Mouse (Mus musculus) ovary, postnatal 14 days (tissue): Measurements from ENCODE around the gene Wnt7a.

Experiments
- DNase-seq: peaks from one replicate; pipeline ENCODE4 v3.0.0; 2022; ENCODE audit warnings: low spot score

The Wnt7a gene

DNA sequence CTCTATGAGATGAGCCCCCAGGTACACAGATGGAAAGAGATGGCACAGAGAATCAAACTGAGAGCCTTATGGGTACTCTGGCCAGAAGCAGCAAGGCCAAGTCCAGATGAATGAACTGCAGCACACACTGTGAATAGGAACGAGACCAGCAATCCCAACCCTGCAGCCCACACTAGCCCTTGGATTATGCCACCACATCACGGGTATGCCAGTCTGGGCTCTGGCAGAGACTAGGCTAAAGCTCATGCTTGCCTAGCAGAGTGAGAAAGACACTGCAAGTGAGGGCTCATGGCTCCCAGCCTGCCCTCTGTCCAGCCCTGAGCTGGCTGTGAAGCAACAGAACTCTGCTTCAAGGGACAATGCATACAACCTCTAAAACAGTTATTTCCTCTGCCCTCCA, 26.7 kb downstream of the Wnt7a start:
- no peak for DNase-seq

DNA sequence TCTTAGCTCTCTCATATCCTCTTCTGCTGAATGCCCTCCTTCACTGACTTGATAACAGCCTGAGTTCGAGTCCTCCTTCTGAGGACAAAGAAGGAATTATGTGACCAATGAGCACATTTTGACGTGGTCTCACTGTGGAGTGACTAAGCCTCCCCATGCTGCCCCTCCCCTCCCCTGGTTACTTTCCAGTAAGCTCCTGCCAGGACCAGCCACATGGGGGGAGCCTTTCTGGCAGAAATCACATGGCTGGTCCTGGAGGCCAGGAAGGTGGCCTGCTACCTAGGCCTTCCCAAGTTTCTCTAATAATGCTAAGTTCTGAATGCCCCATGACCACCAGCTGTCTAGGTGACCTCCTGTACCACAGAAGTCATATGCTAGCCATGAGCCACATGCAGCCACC, 27.3 kb downstream of the Wnt7a start:
- DNase-seq: no peak

DNA sequence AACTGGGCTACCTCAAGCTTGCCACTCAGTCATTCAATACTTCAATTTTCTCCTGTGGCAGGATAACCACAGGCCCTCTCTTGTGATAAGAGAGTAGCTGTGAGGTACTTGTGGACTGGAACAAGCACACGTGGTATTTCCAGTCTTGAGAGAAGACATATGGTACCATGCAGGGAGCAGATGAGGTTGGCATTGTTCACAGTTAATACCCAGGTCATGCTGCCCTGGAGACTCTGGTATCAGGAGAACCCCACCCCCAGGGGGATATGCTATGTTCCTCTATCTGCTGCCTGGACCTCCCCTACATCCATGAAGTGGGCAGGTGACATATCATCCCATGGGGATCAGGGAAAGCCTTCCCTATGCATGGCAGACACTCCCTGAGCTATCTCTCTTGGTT, 27.9 kb downstream of the Wnt7a start:
- DNase-seq: no peak

DNA sequence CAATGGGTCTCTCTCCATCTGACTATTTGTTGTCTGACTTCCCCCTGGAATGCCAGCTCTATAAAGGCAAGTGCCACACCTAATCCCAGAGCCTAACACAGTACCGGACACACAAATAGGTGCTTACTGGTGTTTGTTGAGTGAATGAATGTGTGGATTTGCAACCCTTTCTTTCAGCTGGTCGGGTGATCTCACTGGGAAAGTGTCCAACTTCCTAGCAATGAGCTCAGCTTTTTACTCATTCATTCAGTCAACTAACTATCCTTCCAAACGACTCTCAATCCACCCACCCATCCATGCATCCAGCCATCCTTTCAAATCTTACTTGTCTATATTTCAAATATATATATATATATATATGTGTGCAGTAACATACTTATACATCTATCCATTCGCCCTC, 31.3 kb downstream of the Wnt7a start:
- DNase-seq: no peak

DNA sequence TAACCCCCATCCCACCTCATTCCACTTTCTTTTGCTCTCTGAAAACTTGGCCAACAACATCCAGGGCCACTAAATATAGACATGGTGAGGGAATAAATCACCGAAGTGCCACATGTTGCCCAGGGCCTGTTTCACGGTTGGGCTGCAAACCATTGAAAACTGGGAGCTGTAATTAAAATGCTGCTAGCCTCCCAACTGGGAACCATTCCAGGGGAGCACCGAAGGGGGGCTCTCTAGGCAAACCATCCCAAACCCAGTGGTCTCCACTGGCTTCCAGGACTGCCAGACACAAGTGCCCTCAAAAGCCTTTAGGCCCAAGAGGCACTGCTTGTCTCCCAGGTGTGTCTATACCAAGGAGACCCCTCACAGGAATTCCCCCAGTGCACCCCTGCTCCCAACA, 31.9 kb downstream of the Wnt7a start:
- DNase-seq: no peak

DNA sequence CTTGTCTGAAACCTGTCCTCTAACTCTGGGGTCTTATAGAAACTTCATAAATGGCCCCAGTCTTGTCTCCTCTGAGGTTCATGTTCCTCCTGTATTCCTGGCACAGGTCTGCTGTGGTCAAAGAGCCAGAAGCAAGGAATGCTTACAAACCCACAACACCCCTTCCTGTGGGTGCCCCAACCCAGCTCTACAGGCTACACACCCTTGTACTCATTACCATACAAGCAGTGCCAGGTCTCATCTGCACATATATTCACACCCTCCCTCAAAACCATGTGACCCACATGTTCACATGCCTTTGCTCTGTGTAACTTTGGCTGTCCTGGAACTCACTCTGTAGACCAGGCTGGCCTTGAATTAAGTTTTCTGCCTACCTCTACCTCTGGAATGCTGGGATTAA, 38.2 kb downstream of the Wnt7a start:
- no peak for DNase-seq

DNA sequence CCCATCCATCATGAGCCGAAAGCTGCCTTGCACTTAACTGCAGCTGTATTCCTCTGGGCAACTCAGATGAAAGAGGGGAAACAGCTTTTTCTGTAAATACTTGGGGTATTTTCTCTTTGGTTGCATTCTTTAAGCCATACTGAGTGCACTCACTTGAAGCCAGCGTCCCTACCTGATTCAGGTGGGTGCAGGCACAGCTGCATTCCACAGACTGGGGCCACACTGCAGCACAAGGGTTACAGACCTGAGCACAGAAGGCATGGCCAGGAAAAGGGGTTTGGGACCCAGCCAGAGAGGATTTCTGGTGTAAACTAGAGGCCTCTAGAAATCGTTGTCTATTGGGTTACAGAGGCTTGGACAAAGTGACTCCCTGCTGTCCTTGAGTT, 38.6 kb downstream of the Wnt7a start:
- DNase-seq: no peak

DNA sequence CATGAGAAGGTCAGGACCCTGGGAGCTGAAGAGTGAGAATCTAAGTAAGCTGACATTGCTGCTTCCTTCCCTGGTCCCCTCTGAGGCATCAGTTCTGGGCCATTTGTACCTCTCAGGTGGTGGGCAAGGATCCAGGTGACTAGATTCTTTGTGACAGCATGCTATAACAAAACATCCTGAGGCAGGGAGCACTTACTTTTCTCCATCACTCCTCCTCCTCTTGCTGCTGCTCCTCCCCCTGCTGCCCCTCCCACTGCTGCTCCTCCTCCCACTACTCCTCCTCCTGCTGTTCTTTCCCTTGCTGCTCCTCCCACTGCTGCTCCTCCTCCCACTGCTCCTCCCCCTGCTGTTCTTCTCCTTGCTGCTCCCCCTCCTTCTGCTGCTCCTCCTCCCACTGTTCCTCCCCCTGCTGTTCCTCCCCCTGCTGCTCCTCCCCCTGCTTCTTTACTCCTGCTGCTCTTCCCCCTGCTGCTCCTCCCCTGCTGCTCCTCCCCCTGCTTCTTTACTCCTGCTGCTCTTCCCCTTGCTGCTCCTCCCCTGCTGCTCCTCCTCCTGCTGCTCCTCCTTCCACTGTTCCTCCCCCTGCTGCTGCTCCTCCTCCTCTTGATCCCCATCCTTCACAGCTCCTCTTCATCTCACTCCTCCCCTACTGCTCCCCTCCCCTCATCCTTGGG, 39.1 kb downstream of the Wnt7a start:
- DNase-seq: no peak

DNA sequence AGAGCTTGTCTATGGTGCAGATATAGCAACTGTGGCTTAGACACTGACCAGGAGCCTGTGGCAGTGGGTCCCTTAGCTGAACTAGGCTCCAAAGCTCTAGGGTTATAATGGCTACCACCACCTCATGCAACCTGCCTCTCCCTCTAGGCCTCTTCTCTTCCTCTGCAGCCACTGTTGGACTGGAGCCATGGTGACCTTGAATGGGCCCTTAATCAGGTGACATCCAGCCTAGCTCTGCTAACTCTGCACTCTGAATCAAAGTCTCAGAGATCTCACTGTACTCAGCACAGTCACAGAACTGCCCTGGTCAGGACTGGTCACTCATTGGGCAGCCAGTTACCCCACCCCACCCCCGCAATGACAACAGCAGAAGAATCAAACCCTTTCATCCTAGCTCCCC, 44.4 kb downstream of the Wnt7a start:
- no peak for DNase-seq

DNA sequence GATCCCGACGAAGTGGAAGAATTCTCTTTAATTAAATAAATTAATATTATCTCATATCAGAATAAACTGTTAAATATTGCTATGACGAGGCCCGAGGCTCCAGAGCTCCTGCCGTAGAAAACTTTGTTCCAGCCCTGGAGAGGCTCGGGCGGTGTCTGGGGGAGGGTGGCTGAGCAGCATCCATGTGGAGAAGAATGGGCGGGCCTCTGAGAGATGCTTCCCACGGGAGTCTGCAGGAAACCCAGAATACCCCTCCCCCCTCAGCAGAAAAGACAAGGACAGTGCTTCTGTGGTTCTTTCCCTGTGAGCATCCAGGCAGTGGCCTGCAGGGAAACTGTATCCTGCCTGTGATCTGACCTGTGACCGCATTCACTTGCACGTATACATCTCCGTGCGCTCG, 45.7 kb downstream of the Wnt7a start:
- DNase-seq: no peak

DNA sequence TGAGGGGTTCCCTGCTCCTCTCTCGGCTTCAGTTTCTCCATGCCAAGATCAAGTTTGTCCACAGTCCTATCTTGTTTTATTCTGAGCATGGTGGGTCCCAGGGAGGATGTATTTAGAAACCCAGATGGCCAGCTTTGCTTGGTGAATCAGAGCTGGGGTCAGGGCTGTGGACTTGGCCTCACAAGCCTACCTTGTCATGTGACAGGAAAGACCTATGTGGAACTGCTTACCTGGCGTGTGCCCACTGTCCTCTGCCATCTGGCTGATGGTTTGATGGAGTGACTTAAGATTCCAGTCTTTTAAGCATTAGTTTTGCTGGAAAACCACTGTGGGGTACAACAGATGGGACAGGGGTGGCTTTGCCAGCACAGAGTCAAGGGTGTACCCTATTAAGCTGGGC, 48.4 kb downstream of the Wnt7a start:
- DNase-seq: no peak

DNA sequence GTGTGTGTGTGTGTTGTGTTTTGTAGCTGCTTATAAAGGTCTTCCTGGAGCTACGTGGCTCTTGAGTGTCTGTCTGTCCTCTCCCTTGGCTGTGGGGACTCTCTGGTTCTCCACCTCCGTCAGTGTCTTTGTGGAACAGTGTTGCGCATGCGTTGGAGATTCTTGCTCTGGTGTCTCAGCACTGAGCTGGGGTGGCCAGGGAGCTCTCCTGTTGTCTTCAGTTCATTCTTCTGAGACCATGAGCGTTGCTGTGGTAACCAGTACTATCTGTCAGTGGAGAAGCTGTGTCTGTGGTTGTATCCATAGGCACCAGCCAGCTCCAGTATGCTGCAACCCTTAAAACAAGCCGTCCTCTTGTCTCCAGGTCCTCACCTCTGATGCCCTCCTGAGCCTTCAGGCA, 50.2 kb downstream of the Wnt7a start:
- DNase-seq: no peak

DNA sequence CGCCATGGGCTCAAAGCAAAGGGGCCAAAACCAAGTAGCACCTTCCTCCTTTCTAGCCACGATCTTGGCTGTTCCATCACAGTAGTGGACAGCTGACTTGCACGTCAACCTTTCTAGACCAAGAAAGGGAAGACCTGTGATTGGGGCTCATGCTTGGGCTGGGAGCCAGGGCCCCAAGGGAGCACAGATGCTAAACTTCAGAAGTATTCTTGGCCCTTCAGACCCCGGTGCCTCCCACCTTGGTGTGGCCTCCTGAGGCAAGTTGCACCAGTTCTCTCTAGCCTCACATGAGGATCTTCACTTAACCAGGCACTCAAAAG, 50.8 kb downstream of the Wnt7a start:
- no peak for DNase-seq

DNA sequence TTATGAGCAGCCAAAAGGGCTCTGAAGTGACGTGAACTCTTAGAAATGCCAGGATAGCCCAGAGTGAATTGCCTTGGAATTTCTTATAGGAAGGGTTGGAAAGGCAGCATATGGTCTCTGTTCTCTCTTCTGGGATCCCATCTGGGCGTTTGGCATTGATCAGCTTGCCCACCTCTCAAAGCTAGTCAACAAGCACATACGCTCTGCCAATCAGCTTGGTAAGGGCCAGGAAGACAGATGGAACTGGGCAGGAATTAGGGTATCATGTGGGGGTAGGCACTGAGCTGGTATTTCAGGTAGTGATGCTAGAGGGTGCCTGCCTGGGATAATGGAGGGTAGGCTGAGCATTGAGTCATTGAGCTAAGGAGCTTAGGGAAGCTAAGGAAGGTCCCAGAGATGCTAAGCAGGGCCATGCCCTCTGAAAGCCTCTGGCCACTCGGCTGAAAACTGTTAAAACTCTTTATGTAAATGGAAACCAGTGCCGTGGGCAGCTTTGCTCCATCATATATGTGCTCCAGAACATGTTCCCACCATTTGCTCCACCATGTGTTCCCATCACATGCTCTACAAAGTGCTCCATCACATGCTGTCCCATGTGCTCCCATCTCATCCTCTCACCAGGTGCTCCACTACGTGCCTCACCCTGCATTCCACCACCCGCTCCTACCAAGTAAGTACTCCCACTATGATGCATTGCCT, 51.3 kb downstream of the Wnt7a start:
- no peak for DNase-seq

DNA sequence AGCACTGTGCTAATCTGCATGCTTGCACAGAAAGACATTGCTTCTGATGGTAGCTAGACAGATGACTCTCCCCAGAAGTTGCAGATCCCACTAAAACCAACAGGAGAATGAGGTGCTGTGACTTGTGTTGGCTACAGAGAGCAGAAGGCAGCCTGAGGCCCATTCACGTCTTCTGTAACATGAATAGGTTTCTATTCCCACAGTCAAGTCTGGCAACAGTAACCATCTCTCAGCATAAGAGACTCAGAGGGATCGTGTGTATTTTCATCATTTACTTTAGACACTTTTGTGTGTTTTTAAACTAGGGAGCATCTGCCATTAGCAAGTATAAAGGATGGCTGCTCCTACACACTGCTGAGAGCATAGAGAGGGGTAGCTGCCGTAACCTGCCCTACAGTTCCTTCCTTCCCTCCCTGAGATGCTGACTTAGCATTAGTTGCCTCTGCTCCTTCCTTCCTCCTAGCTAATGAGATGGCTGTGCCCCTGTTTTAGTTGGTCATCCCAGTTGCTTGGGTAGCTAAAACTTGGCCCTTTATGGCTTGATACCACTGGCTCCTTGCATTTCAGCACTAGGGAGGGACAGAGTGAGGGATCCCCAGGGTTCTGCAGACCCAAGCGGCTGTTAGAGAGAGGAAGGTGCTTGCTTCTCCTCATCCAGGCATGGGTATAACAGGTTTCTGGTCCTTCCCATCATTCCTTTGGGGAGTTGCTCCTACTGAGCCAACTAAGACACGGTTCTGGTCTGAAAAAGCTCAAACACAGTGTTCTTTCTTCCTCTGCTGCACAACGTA, 52.1 kb downstream of the Wnt7a start:
- DNase-seq: no peak

DNA sequence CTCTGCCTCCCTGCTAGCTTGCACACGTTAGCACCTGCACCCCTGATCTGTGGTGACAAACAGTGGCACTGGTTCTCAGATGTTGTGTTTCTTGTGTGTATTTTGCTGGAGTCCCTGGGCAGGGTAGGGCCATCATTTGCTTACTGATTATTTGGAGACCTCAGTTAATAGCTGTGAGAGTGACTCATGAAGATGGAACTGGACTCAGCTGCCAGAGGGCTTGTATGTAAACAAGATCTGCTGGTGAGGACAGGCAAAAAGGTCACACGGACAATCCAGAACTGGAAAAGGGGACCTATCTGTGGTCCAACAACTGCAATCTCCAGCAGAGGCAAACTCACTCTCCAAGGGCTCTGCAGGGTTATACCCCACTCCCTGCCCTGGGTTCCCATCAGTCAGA, 52.8 kb downstream of the Wnt7a start:
- DNase-seq: no peak

DNA sequence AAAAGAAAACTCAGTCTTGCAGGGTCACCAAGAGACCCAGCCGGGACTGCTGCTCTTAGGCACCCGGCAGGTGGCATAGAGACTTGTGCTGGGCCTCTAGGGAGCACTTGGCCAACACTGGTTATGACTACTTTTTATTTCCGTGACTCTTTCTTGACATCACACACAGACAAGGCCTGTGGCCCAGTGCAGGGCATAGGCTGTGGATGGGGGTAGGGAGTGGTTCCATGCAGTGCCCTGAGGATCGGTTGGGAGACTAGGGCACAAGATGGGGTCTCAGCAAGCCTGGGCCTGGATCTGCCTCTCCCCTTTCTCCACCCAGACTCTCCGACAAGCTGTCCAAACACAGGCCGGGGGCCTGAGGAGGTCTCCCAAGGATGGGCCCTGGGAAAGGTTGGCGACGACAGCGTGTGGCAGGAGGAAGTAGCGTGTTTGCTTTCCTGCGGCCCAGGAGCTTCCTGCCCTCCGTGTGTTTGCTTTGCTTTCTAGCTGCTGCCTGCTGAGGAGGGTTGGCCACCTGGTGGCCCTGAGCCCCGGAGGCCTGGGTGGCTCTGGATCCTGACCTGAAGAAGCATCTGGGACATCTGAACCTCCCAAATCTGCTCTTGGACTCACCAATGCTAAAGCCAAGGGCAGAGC, 53.8 kb downstream of the Wnt7a start:
- no peak for DNase-seq

DNA sequence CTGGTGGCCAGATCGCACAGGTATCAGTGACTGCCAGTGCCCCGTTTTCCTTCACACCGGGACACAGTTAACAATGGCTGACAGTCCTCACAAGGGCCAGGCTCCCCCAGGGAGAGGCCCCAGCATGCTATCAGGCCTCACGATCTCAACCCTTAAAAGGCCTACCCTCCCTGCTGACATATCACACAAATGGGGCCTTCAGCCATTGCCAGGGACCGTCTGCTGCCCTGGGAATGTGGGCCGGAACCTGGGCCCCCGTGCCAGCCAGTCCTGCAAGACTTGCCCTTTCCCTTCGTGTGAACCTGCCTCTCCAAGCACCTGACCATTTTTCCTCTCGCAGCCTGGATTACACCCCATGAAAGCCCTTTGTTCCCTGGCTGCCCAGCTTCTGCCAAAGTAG, 61.5 kb downstream of the Wnt7a start:
- DNase-seq: no peak

DNA sequence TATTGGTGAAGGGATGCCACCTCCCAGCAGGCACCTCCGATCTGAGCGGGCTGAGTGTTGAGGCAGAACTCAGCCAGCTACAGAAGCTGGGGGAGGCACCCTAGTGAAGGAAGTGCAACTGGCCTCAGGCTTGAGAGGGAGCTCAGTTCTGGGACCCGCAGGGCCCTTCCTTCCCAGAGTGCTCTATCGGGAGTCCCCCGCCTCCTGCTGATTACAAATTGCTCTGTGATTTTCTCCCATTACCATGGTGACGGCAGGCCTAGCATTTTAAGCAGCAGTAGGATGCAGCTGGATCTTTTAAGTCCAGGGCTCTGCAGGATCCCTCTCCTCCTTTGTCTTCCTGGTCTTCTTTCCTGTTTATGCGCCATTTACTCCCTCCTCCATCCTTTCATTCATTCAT, 63.4 kb downstream of the Wnt7a start:
- DNase-seq: no peak

DNA sequence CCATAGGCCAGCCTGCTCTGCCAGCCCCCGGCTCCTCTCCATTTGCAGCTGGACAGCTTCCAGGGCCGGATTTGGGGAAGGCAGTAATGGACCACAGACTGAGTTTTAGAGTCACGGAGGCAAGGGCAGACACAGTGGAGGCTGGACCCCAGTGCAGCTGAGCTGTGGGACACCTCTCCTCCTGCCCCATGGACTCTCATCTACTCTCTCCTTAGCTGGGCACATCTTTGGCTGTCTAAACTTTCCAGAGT, 64.3 kb downstream of the Wnt7a start:
- DNase-seq: no peak

DNA sequence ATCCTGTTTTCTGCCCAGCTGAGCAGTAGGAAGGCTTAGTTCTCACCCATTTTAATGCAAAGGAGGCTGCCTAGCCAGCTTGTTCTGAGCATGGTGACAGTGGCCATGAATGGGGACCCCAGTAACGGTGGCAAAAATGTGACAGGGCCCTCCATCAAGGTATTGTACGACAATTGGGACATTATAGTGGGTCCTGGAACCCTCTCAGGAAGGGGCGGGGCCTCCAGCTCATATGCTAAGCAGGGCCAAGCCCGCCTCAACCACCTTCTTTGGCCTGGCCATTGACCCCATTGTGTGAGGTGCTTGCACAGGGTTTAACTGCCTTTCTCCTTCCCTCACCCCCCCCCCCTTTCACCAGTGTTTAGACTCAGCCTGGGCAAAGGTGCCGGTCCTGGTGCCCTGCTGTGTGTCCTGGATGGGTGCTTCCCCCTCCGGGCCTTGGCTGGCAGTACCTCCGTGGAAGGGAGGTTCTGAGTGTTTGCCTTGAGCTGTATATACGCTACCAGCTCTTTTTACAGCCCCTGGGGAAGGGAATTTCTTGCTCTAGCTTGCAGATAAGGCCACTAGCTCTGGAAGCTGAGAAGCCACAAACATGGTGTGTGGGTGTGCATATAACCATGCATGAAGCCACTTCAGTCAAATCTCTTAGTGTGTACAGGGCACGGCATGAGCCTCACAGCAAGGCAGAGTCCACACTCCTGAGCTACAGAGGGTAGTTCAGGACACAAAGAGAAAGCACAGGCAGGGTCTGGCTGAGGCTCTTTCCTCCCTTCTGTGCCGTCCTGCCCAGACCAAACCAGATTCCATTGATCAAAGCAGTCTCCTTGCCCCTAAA, 64.9 kb downstream of the Wnt7a start:
- DNase-seq: no peak

DNA sequence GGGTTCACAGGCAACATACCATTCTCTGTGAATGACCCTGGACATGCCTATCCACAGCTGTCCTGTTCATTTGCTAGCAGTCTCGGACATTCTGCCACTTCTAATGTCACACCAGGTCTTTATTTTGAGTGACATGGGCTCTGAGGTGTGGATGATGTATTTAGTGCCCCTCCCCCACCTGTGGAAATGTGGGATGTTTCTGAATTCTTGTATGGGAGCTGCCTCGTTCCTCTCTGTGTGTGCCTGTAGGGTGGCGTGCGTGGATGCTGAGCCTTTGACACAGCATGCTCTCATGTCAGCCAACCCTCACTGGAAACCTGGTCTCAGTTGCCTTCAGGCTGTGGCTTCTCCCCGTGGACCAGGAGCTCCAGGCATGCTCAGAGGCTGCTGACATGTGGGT, 66.1 kb downstream of the Wnt7a start:
- no peak for DNase-seq
